Mouse (Mus musculus) stomach, embryonic 14.5 days (tissue): ENCODE data around the gene Dolk. TPM values are rescaled to one million over a fixed set of nuclear protein-coding genes. Genes with fewer than 3 reads are reported as not detected.
A peak's percentile ranks its signal among the peaks of the same experiment; 100 is the strongest.

Experiments
- ATAC-seq: fragments of 200-750 bp; cut with Nextera tagmentation; 2 replicates; pipeline ENCODE4 v1.8.0; 2017; ENCODE audit warnings: low read depth, moderate TSS enrichment; ENCODE audit not compliant: insufficient number of reproducible peaks, insufficient read depth, low FRiP score
- H3K27ac ChIP-seq: fragments of 300-500 bp; sonication (generic); 2 replicates; pipeline ENCODE4 v1.5.1; 2014; ENCODE audit warnings: mild to moderate bottlenecking, low read length, moderate library complexity, mixed read lengths
- H3K27me3 ChIP-seq: fragments of 300-500 bp; sonication (generic); 2 replicates; pipeline ENCODE4 v1.6.1; 2014; ENCODE audit warnings: low read length, control low read depth, mixed read lengths; ENCODE audit not compliant: control insufficient read depth, insufficient read depth
- H3K36me3 ChIP-seq: fragments of 300-500 bp; sonication (generic); 2 replicates; pipeline ENCODE4 v1.6.1; 2014; ENCODE audit warnings: mild to moderate bottlenecking, control low read depth, low read length, moderate library complexity, mixed read lengths; ENCODE audit not compliant: control insufficient read depth, insufficient read depth
- H3K4me1 ChIP-seq: fragments of 300-500 bp; sonication (generic); 2 replicates; pipeline ENCODE4 v1.6.1; 2014; ENCODE audit warnings: low read length, control low read depth, mixed read lengths; ENCODE audit not compliant: control insufficient read depth, insufficient read depth
- H3K4me2 ChIP-seq: fragments of 300-500 bp; sonication (generic); replicated peaks from 2 replicates; pipeline ENCODE4 v1.6.1; 2014; ENCODE audit warnings: low read depth, low read length, control low read depth
- H3K4me3 ChIP-seq: fragments of 300-500 bp; sonication (generic); 2 replicates; pipeline ENCODE4 v1.5.1; 2014; ENCODE audit warnings: low read depth, low read length, control low read depth
- H3K9ac ChIP-seq: fragments of 300-500 bp; sonication (generic); replicated peaks from 2 replicates; pipeline ENCODE4 v1.6.1; 2014; ENCODE audit warnings: low read depth, mild to moderate bottlenecking, control low read depth, low read length, moderate library complexity, mixed read lengths
- H3K9me3 ChIP-seq: fragments of 300-500 bp; sonication (generic); 2 replicates; pipeline ENCODE4 v1.6.1; 2016; ENCODE audit warnings: low read depth, low read length, control low read depth; ENCODE audit not compliant: control insufficient read depth
- WGBS: fragments of 180-500 bp; shearing (Covaris S2); extraction: QIAGEN DNeasy Blood & Tissue Kit; methylation state at CpG from one replicate; pipeline ENCODE4 v1.1.7; 2014; 5-methylcytosine and 5-hydroxymethylcytosine counted together
- polyA plus RNA-seq: library from polyadenylated mRNA; unstranded; fragments of >200 nt; fragmentation: Nextera tagmentation; extraction: Ambion mirVana; gene quantifications from 2 replicates; pipeline ENCODE4 v1.2.1, GENCODE M21; 2014

The Dolk gene
- polyA plus RNA-seq, 1 experiment from 2014 or later: 32.0 TPM

- H3K9ac ChIP-seq: peak overlapping the region; percentile 80; the same call in 1 of the 2 replicates
- peaks cover 17% of the 10 kb centered on the region for H3K4me1 ChIP-seq
- peak overlapping the region; percentile 86 for H3K4me2 ChIP-seq
- H3K9me3 ChIP-seq: no peaks in the 10 kb centered on the region
- no peak overlapping the region for H3K27ac ChIP-seq
- H3K36me3 ChIP-seq: peaks cover 19% of the 10 kb centered on the region
- no peaks in the 10 kb centered on the region for H3K27me3 ChIP-seq
- peak overlapping the region; percentile 87 for H3K4me3 ChIP-seq
- no peak for ATAC-seq
- WGBS: 66% methylated on average over 3 of the region's 3 CpGs
Observed at GRCm38 (mm10) chr2:30238906-30239465, 47.1 kb downstream of the Dolk start.

GRCm38 (mm10) chr2:30237881-30238280, 48.3 kb downstream of the Dolk start:
- peak; percentile 88 for ATAC-seq
- H3K9ac ChIP-seq: peak overlapping the region; percentile 80
- H3K4me1 ChIP-seq: peaks cover 17% of the 10 kb centered on the region

GRCm38 (mm10) chr2:30237199-30237880, 48.8 kb downstream of the Dolk start, which contains the start of gene Lrrc8a:
Gene Lrrc8a, plus strand, starts transcription at chr2:30237715.
- H3K27me3 ChIP-seq: no peaks in the 10 kb centered on the region
- H3K9me3 ChIP-seq: no peaks in the 10 kb centered on the region
- H3K9ac ChIP-seq: peak within 1 kb of the TSS; percentile 80
- H3K27ac ChIP-seq: peak within 1 kb of the TSS; percentile 82
- peak within 1 kb of the TSS; percentile 87 for H3K4me3 ChIP-seq
- peak within 1 kb of the TSS; percentile 86 for H3K4me2 ChIP-seq
- peaks cover 17% of the 10 kb centered on the region for H3K4me1 ChIP-seq
- H3K36me3 ChIP-seq: peaks cover 19% of the 10 kb centered on the region
- peak; percentile 96 for ATAC-seq
- under 1% methylated on average over 57 of the region's 67 CpGs for WGBS

More at GRCm38 (mm10) chr2:30237881-30238280, 48.3 kb downstream of the Dolk start:
- Histone ChIP-seq H3K27me3 (no peaks in the 10 kb centered on the region), H3K36me3 (peaks cover 19% of the 10 kb centered on the region), H3K9me3 (no peaks in the 10 kb centered on the region), H3K4me2 (peak overlapping the region; percentile 86), H3K27ac (peak overlapping the region; percentile 82), H3K4me3 (peak overlapping the region; percentile 87)
- under 1% methylated on average over 34 of the region's 42 CpGs for whole genome bisulfite sequencing

- Histone ChIP-seq H3K4me3 (peak overlapping the region; percentile 87), H3K27ac (peak overlapping the region; percentile 82), H3K36me3 (peaks cover 14% of the 10 kb centered on the region), H3K27me3 (no peaks in the 10 kb centered on the region), H3K9me3 (no peaks in the 10 kb centered on the region), H3K9ac (peak overlapping the region; percentile 62), H3K4me1 (peaks cover 17% of the 10 kb centered on the region), H3K4me2 (peak overlapping the region; percentile 80)
- no peak for ATAC-seq
- WGBS: 3% methylated on average over 18 of the region's 18 CpGs
Observed at GRCm38 (mm10) chr2:30236426-30237198, 49.5 kb downstream of the Dolk start.

- no peak for ATAC-seq
- Histone ChIP-seq H3K4me2 (no peak overlapping the region), H3K27ac (no peak overlapping the region), H3K9ac (no peak overlapping the region), H3K9me3 (no peaks in the 10 kb centered on the region), H3K27me3 (no peaks in the 10 kb centered on the region), H3K4me3 (no peak overlapping the region), H3K4me1 (peaks cover 17% of the 10 kb centered on the region), H3K36me3 (peaks cover 6% of the 10 kb centered on the region)
- 75% methylated on average over 5 of the region's 5 CpGs for WGBS
Observed at GRCm38 (mm10) chr2:30235593-30235992, 50.5 kb downstream of the Dolk start.

Other genes starting within 250 kb of the Dolk start
- gene Wdr34, start 237.5 kb downstream of the Dolk start, polyA plus RNA-seq: 29.6 and 32.7 TPM in 2 replicates
- gene Set, start 229.0 kb downstream of the Dolk start, polyA plus RNA-seq: 454 and 480 TPM in 2 replicates
- 6.3 and 6.9 TPM in 2 replicates for gene Pkn3, start 208.7 kb downstream of the Dolk start, polyA plus RNA-seq
- 44.1 and 45.2 TPM in 2 replicates for gene Zdhhc12, start 192.7 kb downstream of the Dolk start, polyA plus RNA-seq
- 11.3 and 13.6 TPM in 2 replicates for gene Zer1, start 161.7 kb downstream of the Dolk start, polyA plus RNA-seq
- 12.0 and 12.4 TPM in 2 replicates for gene Tbc1d13, start 152.6 kb downstream of the Dolk start, polyA plus RNA-seq
- 21.9 and 24.8 TPM in 2 replicates for gene Endog, start 114.8 kb downstream of the Dolk start, polyA plus RNA-seq
- gene Spout1, start 107.9 kb downstream of the Dolk start, polyA plus RNA-seq: 63.6 and 64.6 TPM in 2 replicates
- 13.9 and 15.7 TPM in 2 replicates for gene Kyat1, start 80.5 kb downstream of the Dolk start, polyA plus RNA-seq
- 50.0 and 51.9 TPM in 2 replicates for gene Lrrc8a, start 48.6 kb downstream of the Dolk start, polyA plus RNA-seq
- 0.13 and 0.25 TPM in 2 replicates for gene Gm28035, start 45.8 kb downstream of the Dolk start, polyA plus RNA-seq
- gene Phyhd1, start 20.1 kb downstream of the Dolk start, polyA plus RNA-seq: 16.2 and 17.6 TPM in 2 replicates
- not detected in 2 replicates for gene Gm28038, start 5.3 kb downstream of the Dolk start, polyA plus RNA-seq
- gene Nup188, start 63 bp upstream of the Dolk start, polyA plus RNA-seq: 43.1 and 45.4 TPM in 2 replicates
- 90.0 and 93.7 TPM in 2 replicates for gene Sh3glb2, start 73.0 kb upstream of the Dolk start, polyA plus RNA-seq
- 21.2 and 21.7 TPM in 2 replicates for gene Miga2, start 77.9 kb upstream of the Dolk start, polyA plus RNA-seq
- 35.8 and 37.8 TPM in 2 replicates for gene Dolpp1, start 105.9 kb upstream of the Dolk start, polyA plus RNA-seq
- 27.3 and 30.0 TPM in 2 replicates for gene Crat, start 129.5 kb upstream of the Dolk start, polyA plus RNA-seq
- gene Ptpa, start 129.7 kb upstream of the Dolk start, polyA plus RNA-seq: 82.6 and 85.4 TPM in 2 replicates
- gene Ier5l, start 187.9 kb upstream of the Dolk start, polyA plus RNA-seq: 2.8 and 3.1 TPM in 2 replicates